Mouse (Mus musculus) midbrain, postnatal 0 days (tissue): ENCODE measurements at regions not wholly inside any gene's neighbourhood (a gene's known extent, or its start where the extent isn't known, plus 50 kb on each side); places are given as distances from the start of the nearest gene placed in this dataset.

Source experiments
- ATAC-seq: fragments of 200-750 bp; cut with Nextera tagmentation; 2 replicates; pipeline ENCODE4 v1.8.0; 2017; ENCODE audit warnings: moderate number of reproducible peaks, mild to moderate bottlenecking, moderate TSS enrichment, moderate library complexity; ENCODE audit not compliant: low FRiP score
- DNase-seq: peaks from one replicate; pipeline ENCODE4 v3.0.0-alpha.2; 2015; ENCODE audit warnings: low spot score
- H3K27ac ChIP-seq: fragments of 300-500 bp; sonication (generic); 2 replicates; pipeline ENCODE4 v1.5.1; 2014; ENCODE audit warnings: low read depth, mild to moderate bottlenecking, low read length, mixed read lengths
- H3K27me3 ChIP-seq: fragments of 300-500 bp; sonication (generic); 2 replicates; pipeline ENCODE4 v1.6.1; 2014; ENCODE audit warnings: low read length, control low read depth, mixed read lengths; ENCODE audit not compliant: insufficient read depth
- H3K36me3 ChIP-seq: fragments of 300-500 bp; sonication (generic); 2 replicates; pipeline ENCODE4 v1.6.1; 2014; ENCODE audit warnings: low read length, control low read depth, mixed read lengths; ENCODE audit not compliant: insufficient read depth
- H3K4me1 ChIP-seq: fragments of 300-500 bp; sonication (generic); 2 replicates; pipeline ENCODE4 v1.6.1; 2014; ENCODE audit warnings: mild to moderate bottlenecking, control low read depth, antibody characterized with exemption, low read length, mixed read lengths; ENCODE audit not compliant: insufficient read depth
- H3K4me2 ChIP-seq: fragments of 300-500 bp; sonication (generic); 2 replicates; pipeline ENCODE4 v1.6.1; 2014; ENCODE audit warnings: low read depth, mild to moderate bottlenecking, low read length, mixed read lengths; ENCODE audit not compliant: poor library complexity, severe bottlenecking
- H3K4me3 ChIP-seq: fragments of 300-500 bp; sonication (generic); 2 replicates; pipeline ENCODE4 v1.5.1; 2014; ENCODE audit warnings: low read depth, mild to moderate bottlenecking, low read length, moderate library complexity
- H3K9ac ChIP-seq: fragments of 300-500 bp; sonication (generic); replicated peaks from 2 replicates; pipeline ENCODE4 v1.6.1; 2014; ENCODE audit warnings: mild to moderate bottlenecking, low read length, moderate library complexity, mixed read lengths; ENCODE audit not compliant: poor library complexity, severe bottlenecking
- H3K9me3 ChIP-seq: fragments of 300-500 bp; sonication (generic); 2 replicates; pipeline ENCODE4 v1.6.1; 2016; ENCODE audit warnings: low read length, control low read depth
- CTCF ChIP-seq: IDR thresholded peaks from 2 replicates; pipeline ENCODE4 v1.5.1; 2016; ENCODE audit warnings: antibody characterized with exemption, mild to moderate bottlenecking
- WGBS: fragments of 180-500 bp; shearing (Covaris S2); extraction: QIAGEN DNeasy Blood & Tissue Kit; methylation state at CpG from one replicate; pipeline ENCODE4 v1.1.7; 2014; 5-methylcytosine and 5-hydroxymethylcytosine counted together

- no peak for DNase-seq
- 91% methylated on average over 2 of the region's 2 CpGs for WGBS
- ATAC-seq = no peak
Observed at GRCm38 (mm10) chr10:44976815-44977214, 90.2 kb upstream of the Prep start.

GRCm38 (mm10) chr10:44971911-44972310 is 95.1 kb upstream of the Prep start:
- Histone ChIP-seq H3K9me3 (no peaks in the 10 kb centered on the region; the same call in 1 of the 2 replicates), H3K4me2 (no peak overlapping the region), H3K4me3 (no peak overlapping the region), H3K9ac (no peak overlapping the region), H3K4me1 (no peaks in the 10 kb centered on the region), H3K27me3 (no peaks in the 10 kb centered on the region), H3K27ac (no peak overlapping the region), H3K36me3 (no peaks in the 10 kb centered on the region)
- ATAC-seq (no peak), DNase-seq (no peak)
- no peak for TF ChIP-seq CTCF
- WGBS = 86% methylated on average over 2 of the region's 2 CpGs

More at GRCm38 (mm10) chr10:44976815-44977214, 90.2 kb upstream of the Prep start:
- Histone ChIP-seq H3K4me1 (no peaks in the 10 kb centered on the region), H3K4me2 (no peak overlapping the region), H3K36me3 (no peaks in the 10 kb centered on the region), H3K4me3 (no peak overlapping the region), H3K9me3 (no peaks in the 10 kb centered on the region; the same call in 1 of the 2 replicates), H3K27ac (no peak overlapping the region), H3K27me3 (no peaks in the 10 kb centered on the region), H3K9ac (no peak overlapping the region)
- no peak for TF ChIP-seq CTCF

- no peak for TF ChIP-seq CTCF
- no peak overlapping the region for H3K4me2 ChIP-seq
- no peak overlapping the region for H3K27ac ChIP-seq
- 96% methylated on average over 3 of the region's 3 CpGs for WGBS
- no peak for ATAC-seq
- H3K4me1 ChIP-seq = no peaks in the 10 kb centered on the region
- H3K9ac ChIP-seq = no peak overlapping the region
- no peaks in the 10 kb centered on the region for H3K9me3 ChIP-seq
- no peaks in the 10 kb centered on the region for H3K27me3 ChIP-seq
- H3K4me3 ChIP-seq = no peak overlapping the region
- no peak for DNase-seq
- no peaks in the 10 kb centered on the region for H3K36me3 ChIP-seq
Observed at GRCm38 (mm10) chr10:44959968-44960367, 107.0 kb upstream of the Prep start.

DNA sequence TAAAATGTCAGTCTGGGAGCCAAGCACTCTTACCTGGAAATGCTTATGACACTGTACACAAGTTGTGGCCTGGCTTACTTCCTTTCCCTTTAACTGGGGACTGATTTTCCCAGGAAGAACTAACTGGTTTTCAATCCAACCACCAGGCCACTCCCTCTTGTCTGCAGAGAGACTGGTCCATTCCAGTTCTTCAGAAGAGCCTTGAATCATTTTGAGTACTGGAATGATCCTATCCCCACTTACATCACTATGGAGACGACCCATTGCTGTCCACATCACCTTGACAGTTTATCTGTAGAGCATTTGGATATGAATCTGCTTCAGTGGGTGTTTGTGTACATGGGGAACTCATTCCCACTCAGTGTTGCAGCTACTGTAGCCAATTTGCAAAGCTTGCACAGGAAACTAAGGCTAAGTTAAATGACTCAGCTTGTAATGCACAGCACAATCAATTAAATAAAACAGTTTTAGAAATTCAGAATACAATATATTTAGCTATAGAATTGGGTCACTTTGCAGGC is 121.7 kb upstream of the Prep start:
- H3K9me3 ChIP-seq = no peaks in the 10 kb centered on the region
- H3K36me3 ChIP-seq = no peaks in the 10 kb centered on the region
- H3K27me3 ChIP-seq = no peaks in the 10 kb centered on the region
- 50% methylated on average over 1 of the region's 1 CpGs for WGBS
- no peak for ATAC-seq
- TF ChIP-seq CTCF = no peak
- no peaks in the 10 kb centered on the region for H3K4me1 ChIP-seq
- no peak overlapping the region for H3K4me2 ChIP-seq
- no peak overlapping the region for H3K4me3 ChIP-seq
- no peak overlapping the region for H3K27ac ChIP-seq
- H3K9ac ChIP-seq = no peak overlapping the region
- no peak for DNase-seq

DNA sequence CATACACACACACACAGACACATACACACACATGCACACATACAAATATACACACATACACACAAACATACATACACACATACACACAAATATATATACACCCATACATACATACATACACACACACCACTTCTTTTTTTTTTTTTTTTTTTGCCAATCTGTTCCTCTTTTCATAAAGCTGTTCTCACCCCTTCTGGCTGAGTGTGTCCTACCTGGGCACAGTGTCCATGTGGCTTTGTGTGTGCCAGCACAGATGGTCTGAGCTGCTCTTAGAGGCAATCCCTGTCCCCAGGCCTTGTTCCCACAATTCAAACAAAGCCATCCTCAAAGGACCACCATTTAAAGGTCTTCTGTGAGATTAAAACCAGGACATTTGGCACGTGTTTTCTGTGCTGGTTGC is 127.6 kb upstream of the Prep start:
- Histone ChIP-seq H3K27ac (no peak overlapping the region), H3K4me2 (no peak overlapping the region), H3K4me3 (no peak overlapping the region), H3K36me3 (no peaks in the 10 kb centered on the region), H3K9me3 (no peaks in the 10 kb centered on the region), H3K27me3 (no peaks in the 10 kb centered on the region), H3K4me1 (no peaks in the 10 kb centered on the region), H3K9ac (no peak overlapping the region)
- no peak for TF ChIP-seq CTCF
- DNase-seq = no peak
- ATAC-seq = no peak
- WGBS = 21% methylated on average over 1 of the region's 1 CpGs

- no peaks in the 10 kb centered on the region for H3K27me3 ChIP-seq
- no peaks in the 10 kb centered on the region for H3K36me3 ChIP-seq
- 85% methylated on average over 5 of the region's 5 CpGs for WGBS
- H3K4me3 ChIP-seq = no peak overlapping the region
- H3K9ac ChIP-seq = no peak overlapping the region
- H3K27ac ChIP-seq = no peak overlapping the region
- ATAC-seq = no peak
- no peak for DNase-seq
- no peak for TF ChIP-seq CTCF
- H3K4me2 ChIP-seq = no peak overlapping the region
- no peaks in the 10 kb centered on the region for H3K9me3 ChIP-seq
- H3K4me1 ChIP-seq = no peaks in the 10 kb centered on the region
Observed at GRCm38 (mm10) chr10:44936976-44937500, 130.0 kb upstream of the Prep start.
